Mouse (Mus musculus) liver, embryonic 11.5 days (tissue): ENCODE measurements around the gene H2al1k. TPM values are rescaled to one million over a fixed set of nuclear protein-coding genes. Genes with fewer than 3 reads are reported as not detected.
"Not testable (repeated sequence)": the region's sequence is repeated elsewhere in the genome, so short reads cannot be mapped to it uniquely, and the experiment has no call there.

Experiments
- ATAC-seq: fragments of 200-750 bp; cut with Nextera tagmentation; replicated peaks from 2 replicates; pipeline ENCODE4 v1.8.0; 2017; ENCODE audit warnings: moderate number of reproducible peaks, mild to moderate bottlenecking, moderate TSS enrichment, moderate library complexity; ENCODE audit not compliant: low FRiP score
- DNase-seq: peaks from one replicate; pipeline ENCODE4 v3.0.0-alpha.2; 2017; ENCODE audit warnings: low spot score
- H3K27ac ChIP-seq: fragments of 300-500 bp; sonication (generic); 2 replicates; pipeline ENCODE4 v1.5.1; 2014; ENCODE audit warnings: mild to moderate bottlenecking, low read depth, low read length, control low read depth
- H3K27me3 ChIP-seq: fragments of 300-500 bp; sonication (generic); replicated peaks from 2 replicates; pipeline ENCODE4 v1.6.1; 2014; ENCODE audit warnings: low read length, mixed read lengths; ENCODE audit not compliant: control insufficient read depth, insufficient read depth
- H3K36me3 ChIP-seq: fragments of 300-500 bp; sonication (generic); 2 replicates; pipeline ENCODE4 v1.6.1; 2014; ENCODE audit warnings: mild to moderate bottlenecking, low read length, moderate library complexity, mixed read lengths; ENCODE audit not compliant: control insufficient read depth, insufficient read depth
- H3K4me1 ChIP-seq: fragments of 300-500 bp; sonication (generic); replicated peaks from 2 replicates; pipeline ENCODE4 v1.6.1; 2014; ENCODE audit warnings: low read length, mixed read lengths; ENCODE audit not compliant: control insufficient read depth, insufficient read depth
- H3K4me2 ChIP-seq: fragments of 300-500 bp; sonication (generic); 2 replicates; pipeline ENCODE4 v1.6.1; 2014; ENCODE audit warnings: mild to moderate bottlenecking, control low read depth, moderate library complexity
- H3K4me3 ChIP-seq: fragments of 300-500 bp; sonication (generic); 2 replicates; pipeline ENCODE4 v1.5.1; 2014; ENCODE audit warnings: low read depth, low read length, control low read depth
- H3K9ac ChIP-seq: fragments of 300-500 bp; sonication (generic); 2 replicates; pipeline ENCODE4 v1.6.1; 2014; ENCODE audit warnings: low read depth, low read length, control low read depth
- H3K9me3 ChIP-seq: fragments of 300-500 bp; sonication (generic); 2 replicates; pipeline ENCODE4 v1.6.1; 2016; ENCODE audit warnings: low read length, inconsistent platforms, mixed read lengths; ENCODE audit not compliant: control insufficient read depth
- WGBS: fragments of 180-500 bp; shearing (Covaris S2); extraction: QIAGEN DNeasy Blood & Tissue Kit; methylation state at CpG from one replicate; pipeline ENCODE4 v1.1.7; 2014; 5-methylcytosine and 5-hydroxymethylcytosine counted together
- polyA plus RNA-seq: library from polyadenylated mRNA; unstranded; fragments of >200 nt; fragmentation: Nextera tagmentation; extraction: Ambion mirVana; gene quantifications from 2 replicates; pipeline ENCODE4 v1.2.1, GENCODE M21; 2014

H2al1k gene
- not detected in 2 replicates for polyA plus RNA-seq

DNA sequence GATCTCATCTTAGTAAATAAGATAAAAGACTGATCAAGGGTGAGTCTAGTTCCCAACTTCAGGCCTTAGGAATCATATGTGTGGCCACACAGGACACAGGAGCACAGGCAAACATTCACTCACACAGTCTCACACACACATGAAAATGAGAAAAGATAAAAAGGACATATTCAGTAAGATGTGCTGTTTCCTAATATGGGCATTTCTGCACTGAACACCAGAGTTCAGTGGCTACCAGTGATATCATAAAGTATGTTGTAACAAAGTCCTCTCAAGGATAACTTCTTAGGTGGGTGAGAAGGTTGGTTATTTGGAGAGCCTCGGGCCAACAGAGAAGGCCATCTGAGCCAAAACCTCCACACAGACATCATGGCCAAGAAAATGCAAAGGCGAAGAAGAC lies at the start of gene H2al1k:
TSS of gene H2al1k (plus strand) at position 301 of the 400 bp plus-strand sequence.
- not testable (repeated sequence) for H3K4me1 ChIP-seq
- WGBS: no CpG with 5 or more reads among the region's 2 CpGs

DNA sequence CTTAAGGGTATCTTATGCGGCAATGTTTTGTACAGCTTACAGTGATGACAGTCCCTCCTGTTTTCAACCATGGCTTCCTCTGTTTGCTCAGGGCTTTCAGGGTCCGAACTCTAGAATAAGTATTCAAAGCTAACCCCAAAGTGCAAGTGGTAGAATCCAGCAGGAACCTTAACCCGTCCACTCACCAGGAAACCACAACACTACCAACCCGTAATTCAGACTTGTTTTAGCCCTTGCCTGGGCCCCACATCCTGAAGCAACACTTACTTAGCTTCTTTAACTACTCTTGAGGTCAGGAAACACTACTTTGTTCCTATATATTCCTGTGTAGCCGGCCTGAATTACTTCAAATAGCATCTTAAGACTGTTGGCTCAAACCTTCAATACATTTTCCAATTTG lies 47.6 kb upstream of the H2al1k start:
- H3K9me3 ChIP-seq: no peaks in the 10 kb centered on the region
- no peak overlapping the region for H3K4me3 ChIP-seq
- no peak overlapping the region for H3K4me2 ChIP-seq
- WGBS: 57% methylated on average over 5 of the region's 5 CpGs
- no peaks in the 10 kb centered on the region for H3K27me3 ChIP-seq
- ATAC-seq (no peak), DNase-seq (no peak)
- H3K9ac ChIP-seq: no peak overlapping the region
- H3K27ac ChIP-seq: no peak overlapping the region; the same call in 1 of the 2 replicates
- no peaks in the 10 kb centered on the region; the same call in none of the 2 replicates for H3K4me1 ChIP-seq
- H3K36me3 ChIP-seq: no peaks in the 10 kb centered on the region

More for the DNA sequence above, at the start of gene H2al1k:
- not testable (repeated sequence) for H3K27ac ChIP-seq, DNase-seq, H3K9me3 ChIP-seq, H3K36me3 ChIP-seq, H3K4me3 ChIP-seq, H3K9ac ChIP-seq, H3K4me2 ChIP-seq, H3K27me3 ChIP-seq, ATAC-seq

DNA sequence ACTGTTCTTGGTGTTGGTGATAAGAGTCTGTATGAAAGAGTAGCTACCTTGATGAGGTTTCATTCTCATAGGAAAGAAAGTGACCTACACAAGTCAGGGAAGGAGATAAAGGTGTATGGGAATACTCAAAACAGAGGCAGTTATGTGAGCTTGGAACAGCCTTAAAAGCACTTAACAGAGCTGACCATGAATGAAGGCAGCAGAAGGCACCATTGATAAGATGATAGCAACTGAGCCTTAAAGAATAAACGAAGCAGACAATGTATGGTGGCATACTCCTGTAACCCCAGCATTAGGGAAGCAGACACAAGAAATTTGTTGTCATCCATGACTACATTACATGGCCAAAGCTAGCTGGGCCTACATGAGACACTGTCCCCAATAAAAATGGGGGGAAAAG lies 47.0 kb upstream of the H2al1k start:
- Histone ChIP-seq H3K4me3 (no peak overlapping the region), H3K27me3 (no peaks in the 10 kb centered on the region), H3K9me3 (no peaks in the 10 kb centered on the region), H3K9ac (no peak overlapping the region), H3K4me1 (no peaks in the 10 kb centered on the region; the same call in none of the 2 replicates), H3K36me3 (no peaks in the 10 kb centered on the region), H3K4me2 (no peak overlapping the region), H3K27ac (no peak overlapping the region)
- peak; percentile 60 for ATAC-seq
- no peak for DNase-seq
- WGBS: 35% methylated on average over 1 of the region's 1 CpGs

GRCm38 (mm10) chrX:9316457-9316856 lies 34.0 kb upstream of the H2al1k start:
- H3K27ac ChIP-seq, DNase-seq, H3K9ac ChIP-seq, H3K9me3 ChIP-seq, H3K4me1 ChIP-seq, H3K36me3 ChIP-seq, H3K27me3 ChIP-seq, H3K4me2 ChIP-seq, H3K4me3 ChIP-seq: not testable (repeated sequence)
- 0 out of 2 replicates have a peak, but pooled peaks have one; percentile 51 for ATAC-seq

DNA sequence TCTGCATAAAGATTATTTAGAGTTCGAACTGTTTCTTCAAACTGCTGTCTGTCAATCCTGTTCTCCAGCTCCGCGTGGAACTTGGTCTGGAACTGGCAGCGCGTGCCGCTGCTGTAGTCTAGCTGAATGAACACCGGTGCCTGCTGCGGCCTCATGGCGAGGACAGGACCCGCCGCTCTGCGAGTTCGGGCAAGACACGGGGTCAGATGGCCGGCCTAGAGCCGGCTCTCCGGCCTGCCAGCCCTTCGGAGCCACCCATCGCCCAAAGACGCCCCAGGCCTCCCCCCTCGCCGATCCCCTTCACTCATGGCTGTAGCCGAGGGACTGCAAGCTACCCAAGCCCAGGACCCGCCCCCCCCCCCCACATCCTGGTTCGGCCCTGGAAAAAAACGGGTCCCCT lies 22.5 kb upstream of the H2al1k start:
- not testable (repeated sequence) for H3K9ac ChIP-seq, H3K27me3 ChIP-seq, DNase-seq, H3K27ac ChIP-seq, H3K4me1 ChIP-seq, ATAC-seq, H3K4me3 ChIP-seq, H3K36me3 ChIP-seq, H3K4me2 ChIP-seq, H3K9me3 ChIP-seq
- WGBS: 91% methylated on average over 21 of the region's 26 CpGs

DNA sequence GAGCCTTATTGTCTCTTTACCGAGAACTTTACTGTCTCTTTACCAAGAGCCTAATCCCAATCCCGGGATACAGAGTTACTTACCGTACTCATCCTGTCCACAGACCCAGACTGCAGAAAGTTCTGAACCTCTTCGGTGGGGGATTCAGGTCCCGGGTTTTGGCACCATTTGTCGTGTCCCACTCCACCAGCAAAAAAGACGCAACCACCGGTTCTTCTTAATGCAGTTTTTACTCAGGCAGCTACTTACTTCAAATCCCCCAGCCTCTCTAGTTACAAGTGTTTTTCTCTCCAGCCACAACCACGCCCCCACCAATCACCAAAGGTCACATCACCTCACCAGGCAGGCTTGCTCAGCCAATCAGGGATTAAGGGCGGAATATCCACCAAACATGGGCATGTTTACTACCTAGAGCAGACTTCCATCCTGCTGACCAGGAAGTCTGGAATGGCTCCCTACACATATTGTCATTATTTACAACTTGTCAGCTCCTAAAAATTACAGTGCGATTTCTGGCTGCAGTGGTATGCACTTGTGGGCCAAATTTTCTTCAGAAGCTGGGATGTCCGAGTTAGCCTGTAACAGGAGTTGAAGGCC lies 18.0 kb upstream of the H2al1k start:
- H3K9me3 ChIP-seq, H3K27ac ChIP-seq, H3K36me3 ChIP-seq, H3K27me3 ChIP-seq, H3K4me1 ChIP-seq, DNase-seq, H3K4me3 ChIP-seq, H3K4me2 ChIP-seq, H3K9ac ChIP-seq, ATAC-seq: not testable (repeated sequence)
- 83% methylated on average over 12 of the region's 12 CpGs for WGBS

DNA sequence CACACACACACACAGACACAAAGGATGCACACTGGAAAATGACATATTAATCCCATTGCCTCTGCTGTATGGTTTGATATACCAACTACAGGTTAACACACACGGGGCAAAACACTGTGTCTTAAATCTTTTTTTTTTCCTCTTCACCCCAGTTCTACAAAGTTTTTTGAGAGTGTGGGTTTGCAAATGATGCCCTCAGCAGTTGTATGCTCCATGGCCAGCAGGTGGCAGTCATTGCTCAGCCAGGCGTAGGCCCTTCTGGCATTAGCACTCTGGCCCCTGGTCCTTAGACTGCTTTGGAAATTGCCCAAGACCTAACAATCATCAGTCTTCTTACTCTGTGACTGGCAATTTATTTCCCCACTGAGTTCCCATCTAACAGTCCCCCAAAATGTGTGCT lies 17.4 kb upstream of the H2al1k start:
- WGBS: 53% methylated on average over 2 of the region's 2 CpGs
- ATAC-seq, H3K9ac ChIP-seq, H3K9me3 ChIP-seq, H3K27ac ChIP-seq, H3K4me2 ChIP-seq, H3K4me3 ChIP-seq, H3K27me3 ChIP-seq, H3K36me3 ChIP-seq, DNase-seq, H3K4me1 ChIP-seq: not testable (repeated sequence)

DNA sequence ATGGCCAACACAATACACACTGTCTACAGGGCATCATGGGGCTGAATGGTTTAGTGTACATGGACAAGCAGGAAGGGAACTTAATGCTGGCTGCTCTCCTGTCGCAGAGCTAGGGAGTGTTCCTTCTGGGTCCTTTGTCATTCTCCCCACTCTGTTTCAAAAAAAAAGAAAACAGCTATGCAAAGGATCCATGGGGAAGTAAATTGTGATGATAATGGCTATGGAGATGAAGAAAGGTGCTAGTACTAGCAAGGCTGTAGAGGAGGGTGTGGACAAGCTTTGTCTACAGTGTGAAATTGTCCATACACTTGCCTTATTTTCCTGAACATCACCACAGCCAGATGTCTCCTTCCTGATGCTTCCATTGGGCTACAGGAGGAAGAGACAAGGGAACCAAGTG lies 15.4 kb upstream of the H2al1k start:
- H3K36me3 ChIP-seq, H3K27ac ChIP-seq, H3K9me3 ChIP-seq, H3K9ac ChIP-seq, H3K27me3 ChIP-seq, H3K4me1 ChIP-seq, H3K4me3 ChIP-seq, ATAC-seq, DNase-seq, H3K4me2 ChIP-seq: not testable (repeated sequence)
- WGBS: 72% methylated on average over 1 of the region's 1 CpGs

- H3K27ac ChIP-seq, ATAC-seq, H3K36me3 ChIP-seq, H3K4me3 ChIP-seq, H3K27me3 ChIP-seq, H3K4me1 ChIP-seq, H3K9ac ChIP-seq, H3K9me3 ChIP-seq, H3K4me2 ChIP-seq, DNase-seq: not testable (repeated sequence)
- 18% methylated on average over 1 of the region's 2 CpGs for WGBS
Observed at GRCm38 (mm10) chrX:9374012-9374411, 23.6 kb downstream of the H2al1k start.
